Mouse (Mus musculus): ENCODE data around the gene Anxa8.

The Anxa8 gene

DNA sequence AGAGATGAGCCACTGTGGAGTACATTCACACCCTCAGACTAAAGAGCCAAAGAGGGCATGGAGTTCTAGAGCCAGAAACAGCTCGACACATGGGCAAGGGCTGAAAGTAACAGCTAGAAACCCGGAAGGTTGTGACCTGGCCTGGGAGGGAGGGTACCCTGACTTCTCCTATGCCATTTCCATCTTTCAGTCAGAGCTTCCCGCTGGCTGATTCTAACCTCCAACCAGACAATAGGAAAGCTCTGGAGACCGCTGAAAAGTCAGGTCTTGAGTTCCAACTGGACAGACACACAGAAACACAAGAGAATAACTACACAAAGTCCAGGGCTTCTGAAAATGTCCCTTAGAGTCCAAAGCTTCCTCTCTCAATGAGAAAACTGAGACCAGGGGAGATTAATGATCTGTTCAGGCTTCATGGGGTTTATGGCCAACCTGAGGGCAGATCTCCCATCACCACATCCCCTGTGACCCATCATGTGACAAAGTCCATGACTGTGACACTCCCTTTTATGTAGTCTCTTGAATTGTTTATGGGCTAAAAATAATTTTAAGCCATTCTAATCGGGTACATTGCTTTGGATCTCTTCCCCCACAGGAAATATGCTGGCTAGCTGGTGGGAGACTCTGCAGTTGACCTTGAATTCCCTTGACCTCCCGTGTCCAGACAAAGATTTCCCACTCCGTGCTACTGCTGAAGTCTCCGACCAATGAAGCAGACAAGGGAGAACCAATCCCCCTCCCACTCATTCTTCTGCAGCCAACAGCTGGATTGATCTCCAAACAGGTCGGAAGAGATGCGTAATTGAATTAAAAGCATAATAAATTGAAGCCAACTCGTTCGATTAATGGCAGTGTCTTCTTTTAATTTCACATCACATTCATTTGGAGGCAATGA lies 34.5 kb downstream of the Anxa8 start:
- no peak for DNase-seq

DNA sequence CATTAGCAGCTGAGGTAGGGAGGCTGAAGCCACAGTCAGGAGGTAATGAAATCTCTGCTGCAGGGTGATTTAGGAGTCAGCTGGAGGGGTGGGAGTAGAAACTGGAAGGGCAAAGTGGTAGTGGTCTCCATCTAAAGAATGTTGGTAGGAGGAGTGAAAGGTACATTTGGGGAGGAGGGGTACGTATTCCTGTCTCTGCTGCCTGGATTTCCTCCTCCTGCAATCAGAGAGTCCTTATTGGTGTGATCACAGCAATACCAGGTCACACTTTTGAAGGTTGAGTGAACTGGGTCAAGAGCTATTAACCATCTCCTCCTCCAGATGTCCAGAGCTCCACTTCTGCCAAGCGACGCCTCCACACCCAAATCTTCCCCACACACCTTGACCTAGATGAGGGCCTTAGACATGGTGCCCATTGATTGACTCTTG lies 35.2 kb downstream of the Anxa8 start:
- no peak for DNase-seq

- no peak for DNase-seq
Measured at GRCm38 (mm10) chr14:34121691-34122090, 35.9 kb downstream of the Anxa8 start.

DNA sequence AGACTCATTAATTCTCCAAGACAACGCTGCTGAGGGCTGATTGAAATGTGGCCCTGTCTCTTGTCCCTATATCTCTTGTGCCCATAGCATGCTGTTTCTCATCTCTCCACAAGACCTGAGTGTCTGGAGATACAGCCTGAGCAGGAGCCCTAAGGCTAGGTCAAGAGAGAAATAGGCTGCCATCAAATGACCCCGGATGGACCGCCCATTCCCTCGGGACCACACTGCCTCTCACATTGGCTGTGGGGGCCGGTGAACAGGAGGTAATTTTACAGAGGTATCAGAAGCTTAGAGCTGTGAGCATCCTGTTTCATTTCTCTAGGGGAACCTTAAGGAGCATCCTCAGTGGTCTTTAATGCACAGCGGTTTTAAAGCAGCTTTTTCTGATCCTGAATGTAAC lies 45.4 kb downstream of the Anxa8 start:
- DNase-seq, result no peak

DNA sequence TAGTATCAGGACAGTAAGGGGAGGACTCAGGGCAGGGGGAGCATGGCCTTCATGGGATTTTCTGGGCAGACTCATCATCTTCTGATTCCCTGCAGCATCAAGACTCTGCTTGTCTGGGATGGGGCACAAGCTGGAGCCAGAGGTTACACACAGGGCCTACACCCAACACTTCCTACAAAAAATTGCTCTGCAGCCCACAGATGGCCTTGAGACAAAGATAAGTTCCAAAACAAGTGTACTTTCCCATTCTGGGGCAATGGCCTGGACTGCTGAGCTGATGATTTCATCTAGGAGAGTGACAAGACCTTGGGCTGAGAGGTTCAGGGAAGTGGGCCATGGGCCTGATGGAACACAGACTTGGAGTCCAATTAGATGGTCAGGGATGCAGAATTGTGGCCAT lies 49.6 kb downstream of the Anxa8 start:
- no peak for DNase-seq

- no peak for DNase-seq
Measured at GRCm38 (mm10) chr14:34139671-34140664, 54.2 kb downstream of the Anxa8 start.

GRCm38 (mm10) chr14:34142316-34142715 lies 56.5 kb downstream of the Anxa8 start:
- DNase-seq, result no peak

DNA sequence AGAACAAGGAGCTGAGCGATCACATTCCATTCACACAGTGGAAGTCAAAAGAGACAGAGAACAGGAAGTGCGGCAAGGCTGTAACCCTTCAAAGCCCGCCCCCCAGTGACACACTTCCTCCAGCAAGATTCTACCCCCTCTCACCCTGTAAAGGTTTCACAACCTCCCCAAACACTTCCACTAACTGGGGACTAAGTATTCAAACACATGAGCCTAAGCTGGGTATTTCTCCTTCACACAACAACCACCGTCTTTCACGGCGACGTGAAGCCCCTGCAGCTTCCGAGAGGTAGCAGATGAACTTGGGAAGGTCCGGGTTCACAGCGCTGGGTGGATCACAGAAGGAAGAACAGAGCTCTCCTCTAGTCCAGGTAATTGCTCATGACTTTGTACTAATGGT lies 57.1 kb downstream of the Anxa8 start:
- DNase-seq, result no peak
